Comparison of ENCODE assay signal across 21 mouse cellular contexts in the genomic region with DNA sequence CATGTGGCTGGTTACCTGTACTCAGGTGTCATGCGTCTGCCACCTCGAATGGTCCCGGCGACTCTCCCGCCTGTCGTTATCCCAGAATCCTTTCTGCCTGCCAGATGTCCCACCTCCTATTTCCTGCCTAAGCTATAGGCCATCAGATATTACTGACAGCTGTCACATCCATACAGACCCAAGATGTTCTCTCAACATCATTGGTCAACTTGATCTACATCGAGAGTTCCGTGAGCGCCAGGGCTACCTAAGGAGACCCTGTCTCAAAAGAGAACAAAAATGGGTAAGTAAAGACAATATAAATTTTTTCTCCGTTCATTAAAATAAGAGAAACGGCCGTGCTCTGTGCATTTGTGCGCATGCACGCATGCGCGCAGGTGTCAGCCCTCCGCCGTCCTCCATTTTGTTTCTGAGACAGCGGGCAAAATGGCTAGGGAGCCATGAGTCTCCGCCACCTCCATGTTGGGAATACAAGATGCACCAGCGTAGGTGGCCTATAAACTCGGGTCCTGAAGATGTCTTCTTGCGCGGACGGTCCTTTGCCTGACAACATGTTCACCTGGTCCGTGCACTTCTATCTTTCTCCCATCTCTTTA. TPM values are rescaled to one million over a fixed set of nuclear protein-coding genes. Genes with fewer than 3 reads are reported as not detected.
"Had no signal": no experiment of that assay in that cellular context is flagged by ENCODE, and none has a peak within 500 bp of the region (broad histone marks: within the 10 kb centered on the region; RNA-seq: fewer than 3 reads in every experiment).

No protein-coding gene starts in this region.

- DNase-seq: kidney, adult 18-20 months; kidney, adult 9 months; kidney, postnatal 14 days; layer of hippocampus, adult 9-11 months; liver, embryonic 13.5 days; lung, adult 2 months; lung, postnatal 14 days; retina, postnatal 1 day; right cerebral cortex, postnatal 25 days; thymus, adult 2 months; thymus, postnatal 14 days; thymus, postnatal 4 days had no signal

- H3K36me3 ChIP-seq: midbrain, embryonic 12.5 days; midbrain, embryonic 15.5 days; neural tube, embryonic 12.5 days; neural tube, embryonic 15.5 days had no signal

- H3K27me3 ChIP-seq: liver, embryonic 13.5 days; midbrain, embryonic 12.5 days; midbrain, embryonic 15.5 days; neural tube, embryonic 12.5 days; neural tube, embryonic 15.5 days had no signal

- H3K27ac ChIP-seq: layer of hippocampus, adult 2 months; left cerebral cortex, adult 2 months; liver, embryonic 13.5 days; macrophage; midbrain, embryonic 12.5 days; midbrain, embryonic 15.5 days; neural tube, embryonic 12.5 days; neural tube, embryonic 15.5 days; stomach, postnatal 0 days had no signal

- H3K4me3 ChIP-seq: layer of hippocampus, adult 2 months; left cerebral cortex, adult 2 months; liver, embryonic 13.5 days; midbrain, embryonic 12.5 days; midbrain, embryonic 15.5 days; neural tube, embryonic 12.5 days; neural tube, embryonic 15.5 days had no signal

RNA-seq across cellular contexts. Expression of gene Gab1, which starts 21.0 kb away (rescaled TPM):
- polyA plus RNA-seq: inflammation-experienced regulatory T-cells, adult 6 months had no signal
